Mouse (Mus musculus): Measurements from ENCODE around the gene Ypel2.

Gene Ypel2

GRCm38 (mm10) chr11:86907889-86908590 is 85.5 kb downstream of the Ypel2 start:
- ATAC-seq (ENCODE audit: insufficient number of reproducible peaks, low FRiP score, low TSS enrichment) = no peak

GRCm38 (mm10) chr11:86906767-86907662 is 86.5 kb downstream of the Ypel2 start:
- ATAC-seq (ENCODE audit: insufficient number of reproducible peaks, low FRiP score, low TSS enrichment) = no peak

- ATAC-seq (ENCODE audit: insufficient number of reproducible peaks, low FRiP score, low TSS enrichment) = no peak
These were observed 87.2 kb downstream of the Ypel2 start for GRCm38 (mm10) chr11:86906257-86906656.

- no peak for ATAC-seq (ENCODE audit: insufficient number of reproducible peaks, low FRiP score, low TSS enrichment)
These were observed 88.2 kb downstream of the Ypel2 start for GRCm38 (mm10) chr11:86905261-86905660.

- no peak for ATAC-seq (ENCODE audit: insufficient number of reproducible peaks, low FRiP score, low TSS enrichment)
These were observed 88.8 kb downstream of the Ypel2 start for GRCm38 (mm10) chr11:86904706-86905105.

- ATAC-seq (ENCODE audit: insufficient number of reproducible peaks, low FRiP score, low TSS enrichment) = no peak
These were observed 95.1 kb downstream of the Ypel2 start for GRCm38 (mm10) chr11:86898367-86898766.

- ATAC-seq (ENCODE audit: insufficient number of reproducible peaks, low FRiP score, low TSS enrichment) = no peak
These were observed 97.9 kb downstream of the Ypel2 start for GRCm38 (mm10) chr11:86895567-86895966.

GRCm38 (mm10) chr11:86895156-86895555 is 98.4 kb downstream of the Ypel2 start:
- no peak for ATAC-seq (ENCODE audit: insufficient number of reproducible peaks, low FRiP score, low TSS enrichment)

GRCm38 (mm10) chr11:86894171-86894577 is 99.3 kb downstream of the Ypel2 start:
- ATAC-seq (ENCODE audit: insufficient number of reproducible peaks, low FRiP score, low TSS enrichment) = peak; percentile 74

- no peak for ATAC-seq (ENCODE audit: insufficient number of reproducible peaks, low FRiP score, low TSS enrichment)
These were observed 100.4 kb downstream of the Ypel2 start for GRCm38 (mm10) chr11:86892996-86893670.
